Mouse (Mus musculus): ENCODE results near the gene Cntd1. TPM values are rescaled to one million over a fixed set of nuclear protein-coding genes. Genes with fewer than 3 reads are reported as not detected.

Cntd1 gene
- 1.3 and 1.6 TPM in 2 replicates for polyA plus RNA-seq (2012; rRNA removed)

DNA sequence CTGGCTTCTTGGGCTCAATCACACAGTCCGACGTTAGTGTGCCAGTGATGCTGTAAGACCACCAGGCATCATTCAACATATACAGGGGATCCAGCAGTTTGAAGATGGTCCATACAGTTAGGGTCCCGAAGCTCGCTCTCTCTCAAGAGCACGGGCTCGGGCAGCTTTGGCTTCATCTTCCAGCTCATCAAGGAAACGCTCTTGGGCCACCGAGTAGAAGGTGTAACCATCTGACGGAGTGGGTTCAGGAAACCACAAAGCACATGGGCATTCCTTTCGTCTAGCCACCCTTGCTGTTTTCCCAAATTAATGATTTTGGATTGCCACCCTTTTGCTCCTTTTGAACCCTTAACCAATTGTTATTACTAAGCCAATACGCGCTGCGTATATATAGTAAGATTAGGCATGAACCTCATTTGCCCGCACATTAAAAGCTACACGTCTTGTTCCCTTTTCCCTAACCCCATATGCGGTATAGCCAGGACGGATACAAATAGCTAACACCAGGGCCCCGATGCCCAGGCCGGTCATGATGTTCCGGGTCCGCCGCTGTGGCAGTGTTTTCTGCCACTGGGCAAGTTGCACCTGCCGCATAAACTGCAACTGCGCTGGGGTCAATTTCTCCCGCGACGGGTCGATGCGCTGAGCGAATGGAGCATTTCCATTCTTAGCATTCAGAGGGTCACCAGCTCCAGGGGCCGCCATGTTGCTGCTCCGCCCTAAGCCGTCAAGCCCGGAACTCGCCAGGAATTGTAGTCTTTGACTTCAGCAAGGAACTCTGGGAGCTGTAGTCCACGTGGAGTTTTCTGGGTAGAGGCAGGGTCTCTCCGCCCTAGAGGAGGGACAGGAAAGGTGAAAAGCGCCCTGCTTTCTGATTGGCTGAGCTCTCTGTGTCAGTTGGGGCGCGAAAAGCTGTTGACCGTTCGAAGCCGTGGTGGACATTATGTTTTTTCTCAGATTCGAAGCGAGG, at the start of gene Cntd1, which contains the start of gene Coa3:
Cntd1 (plus strand) TSS at position 790 of the 970 bp plus-strand sequence.
Coa3 (minus strand) TSS at position 892 of the 970 bp plus-strand sequence.
- Histone ChIP-seq H3K4me3 (ENCODE audit: insufficient read depth, low read depth, low read length) (peak within 1 kb of the TSS; percentile 77), H3K36me3 (ENCODE audit: control insufficient read depth, insufficient read depth, low read length) (no peaks in the 10 kb centered on the region; the same call in 1 of the 2 replicates), H3K27ac (ENCODE audit: insufficient read depth, low read depth, low read length) (peak within 1 kb of the TSS; percentile 89), H3K4me1 (ENCODE audit: control insufficient read depth, insufficient read depth, low read length) (peaks cover 27% of the 10 kb centered on the region), H3K27me3 (replicated peaks; ENCODE audit: control insufficient read depth, insufficient read depth, low read length) (no peaks in the 10 kb centered on the region)
- WGBS = 5% methylated on average over 45 of the region's 45 CpGs
- TF ChIP-seq CTCF (conservative IDR thresholded peaks at IDR 0.05; ENCODE audit: insufficient read depth, insufficient read length, low read depth, low read length) (no peak), POLR2A (IDR thresholded peaks at IDR 0.05; ENCODE audit: low read depth, low read length) (peak; percentile 79)
- peak; percentile 95 for DNase-seq

DNA sequence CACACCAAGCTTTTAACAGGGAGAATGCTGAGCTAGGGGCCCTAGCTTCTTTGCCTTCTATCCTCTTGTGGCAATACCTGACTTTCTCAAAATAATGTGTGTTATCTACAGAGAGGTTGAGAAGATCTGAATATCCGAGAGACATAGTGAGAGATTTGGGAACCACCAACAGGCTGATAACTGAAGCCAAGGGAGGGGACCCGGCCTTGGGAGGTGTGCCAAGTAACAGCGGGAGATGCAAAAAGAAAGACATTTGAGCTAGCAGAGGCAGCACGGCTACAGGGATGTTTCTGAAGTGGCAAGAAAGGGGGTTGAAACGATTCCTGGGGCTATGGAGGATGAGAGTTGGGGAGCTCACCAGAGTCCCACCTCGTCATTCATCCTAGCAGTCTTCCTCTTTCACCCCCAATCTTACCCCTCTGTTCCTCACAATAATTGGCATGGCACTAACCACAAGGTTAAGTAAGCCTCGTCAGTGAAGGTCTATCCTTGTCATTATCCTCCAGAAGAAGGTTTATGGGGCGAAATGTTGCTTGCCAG, 49.4 kb upstream of the Cntd1 start:
- WGBS = 55% methylated on average over 8 of the region's 8 CpGs
- H3K27me3 ChIP-seq (replicated peaks; ENCODE audit: control insufficient read depth, insufficient read depth, low read length) = no peaks in the 10 kb centered on the region
- TF ChIP-seq POLR2A (IDR thresholded peaks at IDR 0.05; ENCODE audit: low read depth, low read length) (no peak), CTCF (conservative IDR thresholded peaks at IDR 0.05; ENCODE audit: insufficient read depth, insufficient read length, low read depth, low read length) (no peak)
- H3K27ac ChIP-seq (ENCODE audit: insufficient read depth, low read depth, low read length) = peak overlapping the region; percentile 97
- H3K36me3 ChIP-seq (ENCODE audit: control insufficient read depth, insufficient read depth, low read length) = no peaks in the 10 kb centered on the region
- peak; percentile 36 for DNase-seq
- H3K4me1 ChIP-seq (ENCODE audit: control insufficient read depth, insufficient read depth, low read length) = peaks cover 32% of the 10 kb centered on the region; the same call in 1 of the 2 replicates
- H3K4me3 ChIP-seq (ENCODE audit: insufficient read depth, low read depth, low read length) = no peak overlapping the region

DNA sequence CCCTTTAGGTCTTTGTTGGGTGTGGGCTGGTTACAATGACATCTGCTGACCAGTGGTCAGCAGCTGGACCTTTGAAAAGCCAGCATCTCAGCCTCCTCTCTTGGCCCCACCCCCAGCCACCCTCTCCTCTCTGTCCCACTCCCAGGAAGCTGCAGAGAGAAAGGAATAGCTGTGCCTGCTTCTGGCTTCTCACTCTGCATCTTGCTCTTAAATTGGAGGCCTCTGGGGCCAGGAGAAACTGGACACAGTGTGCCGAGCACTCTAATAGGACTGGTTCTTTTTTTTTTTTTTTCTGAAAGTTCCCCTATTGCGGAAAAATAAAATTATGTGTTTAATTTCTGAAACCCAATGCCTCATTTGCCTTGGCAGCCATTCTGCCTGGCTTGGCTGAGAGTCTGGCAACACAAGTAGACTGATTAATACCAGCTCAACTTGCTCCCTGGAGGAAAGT, 48.7 kb upstream of the Cntd1 start:
- no peak overlapping the region for H3K4me3 ChIP-seq (ENCODE audit: insufficient read depth, low read depth, low read length)
- peak; percentile 38 for DNase-seq
- H3K27ac ChIP-seq (ENCODE audit: insufficient read depth, low read depth, low read length) = peak overlapping the region; percentile 97
- H3K4me1 ChIP-seq (ENCODE audit: control insufficient read depth, insufficient read depth, low read length) = peaks cover 32% of the 10 kb centered on the region; the same call in 1 of the 2 replicates
- TF ChIP-seq POLR2A (IDR thresholded peaks at IDR 0.05; ENCODE audit: low read depth, low read length) (no peak), CTCF (conservative IDR thresholded peaks at IDR 0.05; ENCODE audit: insufficient read depth, insufficient read length, low read depth, low read length) (no peak)
- WGBS = 38% methylated on average over 2 of the region's 2 CpGs
- no peaks in the 10 kb centered on the region for H3K27me3 ChIP-seq (replicated peaks; ENCODE audit: control insufficient read depth, insufficient read depth, low read length)
- H3K36me3 ChIP-seq (ENCODE audit: control insufficient read depth, insufficient read depth, low read length) = no peaks in the 10 kb centered on the region

- Histone ChIP-seq H3K4me3 (ENCODE audit: insufficient read depth, low read depth, low read length) (0 out of 2 replicates have a peak overlapping the region, but pooled peaks have one; percentile 10), H3K36me3 (ENCODE audit: control insufficient read depth, insufficient read depth, low read length) (no peaks in the 10 kb centered on the region), H3K4me1 (ENCODE audit: control insufficient read depth, insufficient read depth, low read length) (peaks cover 28% of the 10 kb centered on the region; the same call in 1 of the 2 replicates), H3K27ac (ENCODE audit: insufficient read depth, low read depth, low read length) (peak overlapping the region; percentile 97), H3K27me3 (replicated peaks; ENCODE audit: control insufficient read depth, insufficient read depth, low read length) (no peaks in the 10 kb centered on the region)
- TF ChIP-seq CTCF (conservative IDR thresholded peaks at IDR 0.05; ENCODE audit: insufficient read depth, insufficient read length, low read depth, low read length) (no peak), POLR2A (IDR thresholded peaks at IDR 0.05; ENCODE audit: low read depth, low read length) (no peak)
- peak; percentile 71 for DNase-seq
- 28% methylated on average over 5 of the region's 5 CpGs for WGBS
Measured at GRCm38 (mm10) chr11:101230526-101230925, 48.3 kb upstream of the Cntd1 start.

DNA sequence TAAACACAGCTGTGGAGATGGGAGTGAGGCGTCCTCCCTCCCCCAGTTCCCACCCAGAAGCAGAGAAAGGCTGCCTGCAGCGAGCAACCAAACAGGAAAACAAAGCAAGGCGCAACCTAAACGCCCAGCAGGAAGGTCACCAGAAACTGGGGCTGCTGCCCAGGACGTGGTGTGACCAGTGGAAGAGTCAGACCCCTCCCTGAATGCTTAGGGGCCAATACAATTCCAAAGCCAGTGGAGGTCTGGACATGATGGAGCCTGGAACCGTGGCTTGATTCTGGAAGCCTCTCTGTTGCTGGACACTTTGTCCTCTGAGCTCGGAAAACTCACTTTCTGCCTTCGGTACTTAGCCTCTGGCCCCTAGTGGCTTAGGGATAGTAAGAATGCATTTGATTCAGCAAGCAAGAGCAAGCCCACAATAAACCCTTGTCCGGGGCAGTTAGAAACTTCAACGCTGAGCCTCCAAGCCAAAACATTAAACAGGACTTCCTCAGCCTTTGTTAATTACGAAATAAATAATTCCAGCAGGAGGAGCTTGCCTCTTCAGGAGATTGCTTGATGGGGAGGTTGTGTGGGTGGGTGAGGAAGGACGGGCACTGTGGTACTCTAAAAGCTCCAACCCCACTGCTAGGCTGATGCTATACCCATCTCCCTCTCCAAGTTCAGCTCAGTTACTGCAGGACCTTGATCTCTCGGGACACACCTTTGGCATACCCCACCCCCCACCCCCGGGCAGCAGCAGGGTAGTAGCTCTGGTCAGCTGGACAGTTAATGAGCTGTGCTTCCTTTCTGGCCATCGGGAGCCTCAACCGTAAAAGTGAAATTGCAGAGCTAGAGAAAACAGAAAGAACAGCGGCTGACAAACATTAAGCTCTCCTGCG, 47.6 kb upstream of the Cntd1 start:
- H3K27ac ChIP-seq (ENCODE audit: insufficient read depth, low read depth, low read length) = peak overlapping the region; percentile 97
- peak; percentile 88 for DNase-seq
- no peaks in the 10 kb centered on the region for H3K27me3 ChIP-seq (replicated peaks; ENCODE audit: control insufficient read depth, insufficient read depth, low read length)
- 4% methylated on average over 18 of the region's 18 CpGs for WGBS
- TF ChIP-seq POLR2A (IDR thresholded peaks at IDR 0.05; ENCODE audit: low read depth, low read length) (peak; percentile 26), CTCF (conservative IDR thresholded peaks at IDR 0.05; ENCODE audit: insufficient read depth, insufficient read length, low read depth, low read length) (no peak)
- H3K36me3 ChIP-seq (ENCODE audit: control insufficient read depth, insufficient read depth, low read length) = no peaks in the 10 kb centered on the region
- peak overlapping the region; percentile 35 for H3K4me3 ChIP-seq (ENCODE audit: insufficient read depth, low read depth, low read length)
- H3K4me1 ChIP-seq (ENCODE audit: control insufficient read depth, insufficient read depth, low read length) = peaks cover 27% of the 10 kb centered on the region; the same call in 1 of the 2 replicates

DNA sequence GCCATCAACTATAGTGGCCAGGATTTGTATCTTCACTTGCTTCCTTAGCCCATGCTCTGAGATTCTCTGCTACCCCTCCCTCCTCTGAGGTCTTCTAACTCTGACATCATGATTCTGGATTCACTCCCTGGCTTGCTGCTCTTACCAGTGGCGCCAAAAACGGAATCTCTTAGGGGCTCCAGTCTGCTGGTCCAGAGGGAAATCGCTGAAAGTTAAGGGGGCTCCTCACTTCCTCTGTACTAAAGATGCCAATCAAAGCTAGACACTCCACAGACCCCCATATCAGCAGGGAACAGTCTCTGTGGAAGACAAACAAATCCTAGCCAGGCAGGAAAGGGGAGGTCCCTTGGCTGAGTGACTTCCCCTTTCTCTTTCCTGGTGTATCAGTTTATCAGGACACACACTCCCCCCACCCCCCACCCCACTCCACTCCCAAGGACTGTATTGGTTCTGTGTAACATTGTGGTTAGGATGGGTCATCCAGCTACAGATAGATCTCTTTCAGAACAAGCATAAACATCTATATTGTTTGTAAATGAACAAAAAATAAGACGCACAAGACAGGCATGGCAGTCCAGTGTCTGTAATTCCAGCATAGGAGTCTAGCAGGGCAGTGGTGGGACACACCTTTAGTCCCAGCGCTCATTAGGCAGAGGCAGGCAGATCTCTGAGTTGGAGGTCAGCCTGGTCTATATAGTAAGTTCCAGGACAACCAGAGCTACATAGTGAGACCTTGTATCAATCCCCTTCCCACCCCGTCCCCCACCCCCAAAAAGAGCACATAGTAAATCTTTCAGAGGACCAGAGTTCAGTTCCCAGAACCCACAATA, 46.6 kb upstream of the Cntd1 start:
- H3K4me3 ChIP-seq (ENCODE audit: insufficient read depth, low read depth, low read length) = peak overlapping the region; percentile 35
- peaks cover 27% of the 10 kb centered on the region; the same call in 1 of the 2 replicates for H3K4me1 ChIP-seq (ENCODE audit: control insufficient read depth, insufficient read depth, low read length)
- TF ChIP-seq CTCF (conservative IDR thresholded peaks at IDR 0.05; ENCODE audit: insufficient read depth, insufficient read length, low read depth, low read length) (no peak), POLR2A (IDR thresholded peaks at IDR 0.05; ENCODE audit: low read depth, low read length) (no peak)
- DNase-seq = peak; percentile 66
- H3K27me3 ChIP-seq (replicated peaks; ENCODE audit: control insufficient read depth, insufficient read depth, low read length) = no peaks in the 10 kb centered on the region
- 39% methylated on average over 6 of the region's 6 CpGs for WGBS
- H3K27ac ChIP-seq (ENCODE audit: insufficient read depth, low read depth, low read length) = peak overlapping the region; percentile 97
- no peaks in the 10 kb centered on the region for H3K36me3 ChIP-seq (ENCODE audit: control insufficient read depth, insufficient read depth, low read length)
